Mouse (Mus musculus): ENCODE results near the gene Il31. TPM values are rescaled to one million over a fixed set of nuclear protein-coding genes. Genes with fewer than 3 reads are reported as not detected.
A peak's percentile ranks its signal among the peaks of the same experiment; 100 is the strongest.

Il31 gene
- polyA plus RNA-seq (2014; fragmentation: Nextera tagmentation; extraction: Ambion mirVana): not detected in 2 replicates

GRCm38 (mm10) chr5:123489112-123489785, at the start of gene Il31, which contains the start of gene Lrrc43:
Gene Il31 (minus strand): TSS chr5:123489489.
Gene Lrrc43 (plus strand): TSS chr5:123489305.
- Histone ChIP-seq H3K9ac (ENCODE audit: low read depth, low read length) (no peak within 1 kb of the TSS), H3K9me3 (ENCODE audit: control insufficient read depth, low read length) (no peaks in the 10 kb centered on the region), H3K36me3 (ENCODE audit: control insufficient read depth, insufficient read depth, low read length) (no peaks in the 10 kb centered on the region), H3K4me1 (replicated peaks; ENCODE audit: control insufficient read depth, insufficient read depth, low read length) (peaks cover 4% of the 10 kb centered on the region; the same call in 1 of the 2 replicates), H3K27ac (ENCODE audit: low read depth, low read length) (no peak within 1 kb of the TSS), H3K4me2 (peak within 1 kb of the TSS; percentile 51), H3K27me3 (replicated peaks; ENCODE audit: control insufficient read depth, insufficient read depth, low read length) (peaks cover 6% of the 10 kb centered on the region; the same call in 1 of the 2 replicates), H3K4me3 (ENCODE audit: low read depth, low read length) (no peak within 1 kb of the TSS)
- no peak for DNase-seq (ENCODE audit: low spot score)
- ATAC-seq (replicated peaks; ENCODE audit: low FRiP score): no peak
- WGBS: 11% methylated on average over 25 of the region's 25 CpGs

DNA sequence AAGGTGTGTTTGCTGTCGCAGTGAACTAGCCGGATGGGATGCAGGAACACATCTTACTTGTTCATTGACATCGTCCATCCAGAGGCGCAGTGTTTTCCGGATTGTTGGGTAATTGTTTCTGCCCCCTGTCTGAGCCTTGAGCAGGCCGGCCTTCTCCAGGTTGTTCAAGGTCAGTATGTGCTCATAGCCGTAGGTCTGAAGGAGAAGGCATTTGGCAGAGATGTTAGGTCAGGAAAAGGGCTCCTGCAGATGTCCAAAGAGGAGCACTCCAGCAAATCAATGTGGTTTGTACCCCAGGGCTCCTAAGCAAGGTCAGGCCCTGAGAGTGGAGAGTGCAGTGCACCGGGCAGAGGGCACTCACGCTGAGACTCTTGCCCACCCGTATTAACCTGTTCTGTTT, 44.5 kb upstream of the Il31 start:
- no peak for DNase-seq (ENCODE audit: low spot score)
- no peak overlapping the region for H3K27ac ChIP-seq (ENCODE audit: low read depth, low read length)
- 92% methylated on average over 10 of the region's 10 CpGs for WGBS
- ATAC-seq (replicated peaks; ENCODE audit: low FRiP score): no peak
- no peak overlapping the region for H3K4me2 ChIP-seq
- no peaks in the 10 kb centered on the region for H3K4me1 ChIP-seq (replicated peaks; ENCODE audit: control insufficient read depth, insufficient read depth, low read length)
- no peaks in the 10 kb centered on the region for H3K9me3 ChIP-seq (ENCODE audit: control insufficient read depth, low read length)
- H3K27me3 ChIP-seq (replicated peaks; ENCODE audit: control insufficient read depth, insufficient read depth, low read length): no peaks in the 10 kb centered on the region
- no peak overlapping the region for H3K9ac ChIP-seq (ENCODE audit: low read depth, low read length)
- H3K36me3 ChIP-seq (ENCODE audit: control insufficient read depth, insufficient read depth, low read length): peaks cover 39% of the 10 kb centered on the region
- no peak overlapping the region for H3K4me3 ChIP-seq (ENCODE audit: low read depth, low read length)

DNA sequence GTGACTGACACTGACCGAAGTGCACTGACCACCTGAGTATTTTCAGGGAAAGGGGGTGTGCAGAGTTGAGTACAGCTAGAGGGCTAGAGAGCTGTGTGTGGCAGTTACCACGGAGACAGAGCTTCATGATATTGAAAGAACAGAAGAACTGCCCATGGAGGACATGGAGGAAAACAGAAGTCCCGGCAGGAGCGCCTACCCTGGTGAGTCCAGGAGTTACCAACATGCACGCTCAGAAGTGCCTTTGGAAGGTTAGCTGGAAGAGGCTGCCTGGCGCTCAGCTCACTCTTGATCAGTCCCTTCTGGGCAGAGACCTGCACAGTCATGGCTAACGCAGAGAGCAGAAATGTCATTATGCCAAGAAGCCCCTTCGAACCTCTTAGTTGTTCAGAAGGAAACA, 40.8 kb upstream of the Il31 start:
- Histone ChIP-seq H3K9ac (ENCODE audit: low read depth, low read length) (no peak overlapping the region), H3K27ac (ENCODE audit: low read depth, low read length) (no peak overlapping the region), H3K27me3 (replicated peaks; ENCODE audit: control insufficient read depth, insufficient read depth, low read length) (no peaks in the 10 kb centered on the region), H3K9me3 (ENCODE audit: control insufficient read depth, low read length) (no peaks in the 10 kb centered on the region), H3K4me3 (ENCODE audit: low read depth, low read length) (no peak overlapping the region), H3K36me3 (ENCODE audit: control insufficient read depth, insufficient read depth, low read length) (peaks cover 39% of the 10 kb centered on the region), H3K4me2 (no peak overlapping the region), H3K4me1 (replicated peaks; ENCODE audit: control insufficient read depth, insufficient read depth, low read length) (no peaks in the 10 kb centered on the region)
- ATAC-seq (replicated peaks; ENCODE audit: low FRiP score): no peak
- DNase-seq (ENCODE audit: low spot score): no peak
- WGBS: 91% methylated on average over 8 of the region's 8 CpGs

DNA sequence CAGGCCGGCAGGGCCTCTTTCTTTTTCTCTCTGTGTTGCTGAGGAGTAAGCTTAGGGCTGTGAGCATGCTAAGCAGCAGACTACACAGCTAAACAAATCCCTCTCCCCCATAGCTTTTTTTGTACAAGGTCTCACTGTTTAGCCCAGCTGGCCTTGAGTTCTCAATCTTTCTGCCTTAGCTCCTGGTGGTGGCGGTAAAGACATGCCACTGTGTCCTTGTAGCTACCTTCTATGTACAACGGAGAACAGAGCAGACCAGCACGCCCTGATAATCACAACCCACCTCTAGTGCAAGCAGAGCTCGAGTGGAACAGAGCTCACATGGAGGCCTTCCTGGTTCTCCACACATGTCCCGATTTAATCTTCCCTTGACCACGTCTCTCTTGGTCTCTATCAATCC, 39.4 kb upstream of the Il31 start:
- ATAC-seq (replicated peaks; ENCODE audit: low FRiP score): no peak
- no peak overlapping the region for H3K9ac ChIP-seq (ENCODE audit: low read depth, low read length)
- no peak overlapping the region for H3K27ac ChIP-seq (ENCODE audit: low read depth, low read length)
- peaks cover 31% of the 10 kb centered on the region for H3K36me3 ChIP-seq (ENCODE audit: control insufficient read depth, insufficient read depth, low read length)
- 77% methylated on average over 7 of the region's 7 CpGs for WGBS
- no peak for DNase-seq (ENCODE audit: low spot score)
- H3K4me1 ChIP-seq (replicated peaks; ENCODE audit: control insufficient read depth, insufficient read depth, low read length): peaks cover 6% of the 10 kb centered on the region
- no peak overlapping the region for H3K4me3 ChIP-seq (ENCODE audit: low read depth, low read length)
- no peaks in the 10 kb centered on the region for H3K27me3 ChIP-seq (replicated peaks; ENCODE audit: control insufficient read depth, insufficient read depth, low read length)
- no peak overlapping the region for H3K4me2 ChIP-seq
- H3K9me3 ChIP-seq (ENCODE audit: control insufficient read depth, low read length): no peaks in the 10 kb centered on the region

DNA sequence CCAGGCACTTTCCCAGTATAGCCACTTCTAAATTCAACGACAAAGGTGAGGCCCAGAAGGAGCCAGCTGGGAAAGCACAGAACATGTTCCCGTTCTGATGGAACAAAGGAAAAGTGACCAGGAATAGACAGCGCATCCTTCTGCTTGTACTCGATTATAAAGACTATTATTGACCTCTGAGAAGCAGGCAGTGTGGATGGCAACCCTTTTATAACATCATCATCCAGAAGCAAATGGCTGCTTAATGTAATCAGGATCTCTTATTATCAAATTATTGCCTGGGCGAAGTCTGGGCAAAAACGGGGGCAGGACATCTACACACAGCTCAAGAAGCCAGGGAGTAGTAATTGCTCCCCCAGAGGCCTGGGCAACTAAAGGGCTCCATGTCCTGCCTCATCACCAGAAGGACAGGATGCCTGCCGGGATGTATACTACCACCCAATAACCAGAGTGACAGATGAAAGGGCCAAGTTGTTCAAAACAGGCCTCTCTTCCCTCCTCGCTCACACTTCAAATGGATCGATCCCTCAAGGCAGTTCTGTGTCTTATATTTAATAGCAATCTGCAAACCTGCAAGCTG, 36.7 kb upstream of the Il31 start:
- H3K27ac ChIP-seq (ENCODE audit: low read depth, low read length): no peak overlapping the region
- ATAC-seq (replicated peaks; ENCODE audit: low FRiP score): no peak
- H3K4me3 ChIP-seq (ENCODE audit: low read depth, low read length): no peak overlapping the region

GRCm38 (mm10) chr5:123525281-123525680, 36.0 kb upstream of the Il31 start, which contains the start of gene Gm49027:
Gene Gm49027 (minus strand): TSS chr5:123525488.
- peak within 1 kb of the TSS; percentile 51; the same call in 1 of the 2 replicates for H3K27ac ChIP-seq (ENCODE audit: low read depth, low read length)
- no peaks in the 10 kb centered on the region for H3K9me3 ChIP-seq (ENCODE audit: control insufficient read depth, low read length)
- H3K36me3 ChIP-seq (ENCODE audit: control insufficient read depth, insufficient read depth, low read length): peaks cover 5% of the 10 kb centered on the region
- H3K4me3 ChIP-seq (ENCODE audit: low read depth, low read length): peak within 1 kb of the TSS; percentile 94
- WGBS: 76% methylated on average over 7 of the region's 7 CpGs
- no peaks in the 10 kb centered on the region for H3K27me3 ChIP-seq (replicated peaks; ENCODE audit: control insufficient read depth, insufficient read depth, low read length)
- ATAC-seq (replicated peaks; ENCODE audit: low FRiP score): no peak
- H3K4me2 ChIP-seq: peak within 1 kb of the TSS; percentile 82
- DNase-seq (ENCODE audit: low spot score): no peak
- H3K4me1 ChIP-seq (replicated peaks; ENCODE audit: control insufficient read depth, insufficient read depth, low read length): peaks cover 15% of the 10 kb centered on the region
- H3K9ac ChIP-seq (ENCODE audit: low read depth, low read length): peak within 1 kb of the TSS; percentile 50

More for the DNA sequence above, 36.7 kb upstream of the Il31 start:
- DNase-seq (ENCODE audit: low spot score): no peak
- Histone ChIP-seq H3K4me1 (replicated peaks; ENCODE audit: control insufficient read depth, insufficient read depth, low read length) (peaks cover 15% of the 10 kb centered on the region), H3K9ac (ENCODE audit: low read depth, low read length) (no peak overlapping the region), H3K36me3 (ENCODE audit: control insufficient read depth, insufficient read depth, low read length) (peaks cover 9% of the 10 kb centered on the region), H3K9me3 (ENCODE audit: control insufficient read depth, low read length) (no peaks in the 10 kb centered on the region), H3K4me2 (no peak overlapping the region), H3K27me3 (replicated peaks; ENCODE audit: control insufficient read depth, insufficient read depth, low read length) (no peaks in the 10 kb centered on the region)
- 89% methylated on average over 9 of the region's 9 CpGs for WGBS

DNA sequence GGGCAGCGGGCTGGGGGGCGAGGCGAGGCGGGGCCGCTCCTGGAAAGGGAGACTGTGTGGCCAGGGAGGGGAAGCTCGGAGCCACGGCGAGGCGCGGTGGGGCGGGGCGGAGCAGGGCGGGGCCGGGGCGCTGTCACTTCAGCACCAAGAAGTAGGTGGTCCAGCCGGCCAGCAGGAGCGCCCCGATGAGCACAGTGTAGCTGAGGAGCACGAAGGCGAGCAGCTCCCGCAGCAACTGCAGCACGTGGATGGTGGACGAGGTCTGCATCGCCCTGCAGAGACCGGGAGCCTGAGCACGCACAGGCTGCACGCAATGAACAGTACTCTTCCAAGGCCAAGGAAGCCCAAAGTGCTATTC, 35.1 kb upstream of the Il31 start:
- WGBS: under 1% methylated on average over 26 of the region's 27 CpGs
- Histone ChIP-seq H3K27ac (ENCODE audit: low read depth, low read length) (peak overlapping the region; percentile 51; the same call in 1 of the 2 replicates), H3K4me1 (replicated peaks; ENCODE audit: control insufficient read depth, insufficient read depth, low read length) (peaks cover 15% of the 10 kb centered on the region), H3K27me3 (replicated peaks; ENCODE audit: control insufficient read depth, insufficient read depth, low read length) (no peaks in the 10 kb centered on the region), H3K4me2 (peak overlapping the region; percentile 82), H3K9ac (ENCODE audit: low read depth, low read length) (peak overlapping the region; percentile 50), H3K4me3 (ENCODE audit: low read depth, low read length) (peak overlapping the region; percentile 94), H3K9me3 (ENCODE audit: control insufficient read depth, low read length) (no peaks in the 10 kb centered on the region), H3K36me3 (ENCODE audit: control insufficient read depth, insufficient read depth, low read length) (no peaks in the 10 kb centered on the region)
- DNase-seq (ENCODE audit: low spot score) (no peak), ATAC-seq (replicated peaks; ENCODE audit: low FRiP score) (peak; percentile 96)

DNA sequence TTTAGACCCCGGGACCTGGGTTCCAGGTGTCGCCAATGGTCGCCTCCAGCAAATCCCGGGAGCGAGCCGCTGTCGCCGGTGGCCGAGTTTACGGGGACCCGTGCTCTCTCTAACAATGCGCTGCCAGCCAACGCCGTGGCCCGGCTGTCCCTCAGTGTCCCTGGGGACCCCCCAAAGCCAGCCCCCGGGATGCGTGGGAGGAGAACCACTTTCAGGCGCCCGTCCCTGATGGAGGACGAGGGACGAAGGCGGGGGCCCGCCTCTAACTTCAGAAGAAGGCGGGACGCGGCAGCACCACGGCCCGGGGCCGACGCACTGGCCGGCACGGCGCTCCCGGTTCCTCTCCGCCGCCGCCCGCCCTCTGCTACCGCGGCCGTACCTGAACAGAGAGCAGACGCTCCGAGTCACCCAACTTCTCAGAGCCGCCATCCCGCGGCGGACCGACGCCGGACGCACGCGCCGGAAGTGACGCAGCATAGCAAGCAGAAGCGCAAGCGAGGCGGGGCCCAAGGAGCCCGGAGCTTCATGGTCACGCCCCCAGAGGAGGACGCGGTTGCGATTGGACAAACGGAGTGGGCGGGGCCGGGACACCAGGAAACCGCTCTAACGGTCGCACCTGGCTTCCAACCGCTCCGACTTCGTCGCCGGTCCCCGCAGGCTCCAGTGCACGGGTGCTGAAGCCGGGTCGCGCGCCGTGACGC, 34.6 kb upstream of the Il31 start, which contains the start of gene Diablo:
Gene Diablo (minus strand): TSS at position 485 of the 701 bp plus-strand sequence.
- WGBS: under 1% methylated on average over 80 of the region's 82 CpGs
- no peaks in the 10 kb centered on the region for H3K27me3 ChIP-seq (replicated peaks; ENCODE audit: control insufficient read depth, insufficient read depth, low read length)
- peak within 1 kb of the TSS; percentile 82 for H3K4me2 ChIP-seq
- H3K9ac ChIP-seq (ENCODE audit: low read depth, low read length): peak within 1 kb of the TSS; percentile 84
- ATAC-seq (replicated peaks; ENCODE audit: low FRiP score): peak; percentile 96
- H3K4me3 ChIP-seq (ENCODE audit: low read depth, low read length): peak within 1 kb of the TSS; percentile 94
- H3K27ac ChIP-seq (ENCODE audit: low read depth, low read length): peak within 1 kb of the TSS; percentile 51; the same call in 1 of the 2 replicates
- no peaks in the 10 kb centered on the region for H3K36me3 ChIP-seq (ENCODE audit: control insufficient read depth, insufficient read depth, low read length)
- DNase-seq (ENCODE audit: low spot score): peak; percentile 99
- peaks cover 15% of the 10 kb centered on the region for H3K4me1 ChIP-seq (replicated peaks; ENCODE audit: control insufficient read depth, insufficient read depth, low read length)
- H3K9me3 ChIP-seq (ENCODE audit: control insufficient read depth, low read length): no peaks in the 10 kb centered on the region

All from liver, embryonic 11.5 days (tissue).